Mouse (Mus musculus) macrophage (primary cell): Measurements from ENCODE around the gene Celf2. TPM values are rescaled to one million over a fixed set of nuclear protein-coding genes. Genes with fewer than 3 reads are reported as not detected.

Source experiments
- H3K27ac ChIP-seq: fragments of 350-480 bp; formaldehyde crosslinking; 2 replicates; pipeline ENCODE4 v1.9.0; 2021
- H3K36me3 ChIP-seq: fragments of 350-480 bp; formaldehyde crosslinking; 2 replicates; pipeline ENCODE4 v1.9.0; 2021; ENCODE audit errors: inconsistent target
- H3K4me3 ChIP-seq: fragments of 350-480 bp; formaldehyde crosslinking; 2 replicates; pipeline ENCODE4 v1.9.0; 2021; ENCODE audit errors: inconsistent target
- H3K79me2 ChIP-seq: fragments of 350-480 bp; formaldehyde crosslinking; 2 replicates; pipeline ENCODE4 v1.9.0; 2021; ENCODE audit errors: inconsistent target
- WGBS: methylation state at CpG from one replicate; pipeline ENCODE4 v1.1.7; 2026; ENCODE audit warnings: inconsistent platforms; ENCODE audit not compliant: missing documents; 5-methylcytosine and 5-hydroxymethylcytosine counted together
- polyA plus RNA-seq: library from polyadenylated mRNA; stranded (reverse); fragments of 250-400 nt; gene quantifications from 3 replicates; pipeline ENCODE4 v1.2.4, GENCODE M21; 2018; ENCODE audit warnings: inconsistent platforms

Celf2 gene
- polyA plus RNA-seq, 1 experiment from 2014 or later = 142 TPM

DNA sequence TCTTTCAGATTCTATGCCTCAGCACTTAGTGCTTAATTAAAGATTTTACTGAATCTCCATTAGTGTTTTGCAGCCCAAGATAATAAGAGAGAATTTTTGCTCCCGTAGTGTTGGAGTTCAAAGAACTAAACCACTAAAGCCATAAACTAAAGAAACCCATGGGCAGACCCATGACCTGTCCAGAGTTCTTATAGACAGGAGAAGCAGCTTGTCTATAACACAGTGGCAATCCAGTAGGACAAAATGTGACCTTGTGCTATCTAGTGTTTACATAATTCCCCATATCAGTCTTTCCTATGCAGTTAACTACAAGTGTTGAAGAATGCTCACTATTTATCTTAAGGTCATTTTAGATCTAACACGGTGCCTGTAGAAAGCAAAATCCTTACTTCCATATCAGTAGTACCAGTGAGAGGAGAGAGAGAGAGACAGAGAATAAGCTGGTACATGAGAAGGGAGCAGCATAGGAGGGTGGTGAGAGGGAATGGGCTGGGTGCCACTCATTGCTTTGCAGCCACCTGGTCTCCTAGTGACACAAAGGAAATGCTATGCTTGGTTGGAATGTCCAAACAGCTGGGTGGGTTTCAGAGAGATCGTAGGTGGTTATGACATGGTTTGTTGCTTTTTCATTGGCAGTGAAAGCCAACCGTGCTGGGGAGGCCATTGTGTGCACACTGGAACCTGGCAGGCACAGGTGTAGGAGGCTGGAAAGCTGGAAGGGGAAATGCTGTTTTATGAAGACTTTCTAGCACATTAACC lies 162.5 kb downstream of the Celf2 start:
- no peak overlapping the region for H3K27ac ChIP-seq
- H3K4me3 ChIP-seq = no peak overlapping the region
- H3K79me2 ChIP-seq = no peaks in the 10 kb centered on the region
- no peaks in the 10 kb centered on the region for H3K36me3 ChIP-seq
- 89% methylated on average over 4 of the region's 4 CpGs for WGBS

DNA sequence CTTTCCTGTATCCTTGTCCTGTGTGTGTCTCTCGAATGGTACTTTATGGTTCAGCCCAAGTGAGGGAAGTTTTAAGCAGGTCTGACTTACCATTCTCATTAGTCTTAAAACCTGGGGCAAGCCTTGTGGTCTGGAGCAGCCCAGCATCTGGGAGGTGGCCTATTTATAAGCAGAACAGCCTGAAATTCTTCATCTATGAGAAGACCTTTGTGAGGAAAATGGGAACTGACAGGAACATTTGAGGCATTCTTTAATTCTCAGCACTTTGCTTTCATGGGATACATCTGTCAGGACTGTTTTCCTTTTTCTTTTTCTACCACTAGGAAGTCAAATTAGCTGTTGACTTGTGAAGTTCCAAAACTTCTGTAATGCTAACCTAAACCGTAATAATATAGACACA lies 164.4 kb downstream of the Celf2 start:
- 77% methylated on average over 2 of the region's 2 CpGs for WGBS
- Histone ChIP-seq H3K36me3 (no peaks in the 10 kb centered on the region), H3K79me2 (no peaks in the 10 kb centered on the region), H3K4me3 (no peak overlapping the region), H3K27ac (no peak overlapping the region)

DNA sequence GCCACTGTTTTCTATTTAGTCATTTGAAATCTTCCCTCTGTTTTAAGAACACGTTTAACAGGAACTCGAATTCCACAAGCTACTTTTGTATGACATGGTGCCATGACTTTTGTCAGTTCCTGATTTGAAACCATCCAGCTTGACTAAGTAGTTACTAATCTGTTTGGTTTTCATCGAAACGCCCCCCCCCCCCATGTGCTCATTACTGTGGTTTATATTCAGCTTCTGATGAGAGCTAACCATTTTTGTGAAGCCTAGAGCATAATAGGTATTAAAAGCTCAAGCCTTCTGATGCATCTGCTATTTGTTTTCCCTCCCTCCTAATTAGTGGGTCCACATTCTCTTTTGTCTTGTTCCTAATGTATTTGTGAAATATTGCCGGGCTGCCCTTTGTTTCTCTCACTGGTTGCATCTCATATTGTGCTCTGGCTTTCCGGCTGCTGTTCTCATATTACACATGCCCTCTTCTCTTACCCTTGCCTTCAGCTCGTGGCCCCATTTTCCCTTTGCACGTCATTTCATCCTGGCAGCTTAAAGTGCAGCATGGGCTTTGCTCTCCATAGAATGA lies 166.4 kb downstream of the Celf2 start:
- no peak overlapping the region for H3K27ac ChIP-seq
- H3K79me2 ChIP-seq = no peaks in the 10 kb centered on the region
- no peaks in the 10 kb centered on the region for H3K36me3 ChIP-seq
- H3K4me3 ChIP-seq = no peak overlapping the region
- 80% methylated on average over 8 of the region's 8 CpGs for WGBS

DNA sequence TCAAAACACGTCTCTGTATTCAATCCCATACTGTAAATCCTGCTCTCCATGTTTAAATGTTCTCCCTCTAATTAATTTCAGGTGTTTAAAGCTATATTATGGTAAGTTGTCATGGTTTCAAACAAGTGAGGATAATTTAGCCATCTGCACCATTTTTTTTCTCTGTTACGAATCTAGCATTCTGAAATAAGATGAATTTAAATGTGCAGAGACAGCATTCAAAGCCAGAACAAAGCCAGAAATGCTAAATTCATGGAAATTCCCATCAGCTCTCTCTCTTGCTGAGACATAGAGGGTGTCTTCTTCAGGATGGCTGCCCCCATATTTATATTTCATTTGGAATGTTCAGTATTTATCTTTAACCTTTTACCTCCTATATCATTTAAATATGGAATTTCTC lies 174.5 kb downstream of the Celf2 start:
- 91% methylated on average over 2 of the region's 2 CpGs for WGBS
- H3K79me2 ChIP-seq = no peaks in the 10 kb centered on the region
- no peaks in the 10 kb centered on the region for H3K36me3 ChIP-seq
- H3K27ac ChIP-seq = no peak overlapping the region
- no peak overlapping the region for H3K4me3 ChIP-seq

DNA sequence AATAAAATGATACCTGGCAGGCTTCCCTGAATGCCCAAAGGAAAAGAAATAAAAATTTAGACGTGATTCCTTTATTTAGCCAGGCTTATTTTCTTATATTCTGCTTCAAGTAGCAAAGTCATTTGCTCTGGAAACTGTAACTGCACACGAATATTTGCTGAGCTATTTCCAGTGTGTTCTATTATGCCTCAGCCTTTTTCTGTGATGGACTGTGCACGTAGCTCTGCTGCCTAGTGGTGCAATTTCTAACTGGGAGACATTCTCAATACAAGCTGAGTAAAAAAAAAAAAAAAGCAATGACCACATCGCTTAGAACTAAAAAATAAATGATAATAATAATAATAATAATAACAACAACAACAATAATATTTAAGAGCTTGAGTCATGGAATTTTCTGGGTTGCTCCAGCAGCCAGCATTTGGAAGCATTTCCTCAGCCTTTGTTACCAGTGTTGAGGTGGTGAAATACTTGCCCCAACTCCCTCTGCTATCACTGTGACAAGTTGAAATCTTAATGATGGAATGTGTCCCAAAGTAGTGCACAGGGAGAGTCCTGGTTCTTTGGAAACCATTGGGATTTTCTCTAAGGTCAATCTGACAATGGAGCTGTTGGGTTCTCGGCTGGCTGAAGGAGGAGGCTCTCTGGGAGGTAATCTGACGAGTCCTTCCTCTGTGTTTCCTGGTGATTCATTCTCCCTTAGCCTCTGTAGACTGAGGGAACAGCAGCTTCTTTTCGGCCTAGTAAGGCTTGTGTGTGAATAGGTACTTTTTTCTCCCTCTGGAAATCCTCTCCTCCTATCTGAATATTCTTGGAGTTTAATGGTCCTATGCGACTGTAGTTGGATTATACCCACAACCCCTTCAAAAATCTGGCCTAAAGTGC lies 181.1 kb downstream of the Celf2 start:
- Histone ChIP-seq H3K36me3 (no peaks in the 10 kb centered on the region), H3K27ac (no peak overlapping the region), H3K79me2 (no peaks in the 10 kb centered on the region), H3K4me3 (no peak overlapping the region)
- 82% methylated on average over 7 of the region's 8 CpGs for WGBS

GRCm38 (mm10) chr2:7319760-7320159 lies 189.6 kb downstream of the Celf2 start:
- WGBS = 75% methylated on average over 3 of the region's 3 CpGs
- no peak overlapping the region for H3K4me3 ChIP-seq
- no peaks in the 10 kb centered on the region for H3K36me3 ChIP-seq

GRCm38 (mm10) chr2:7311776-7312175 lies 197.6 kb downstream of the Celf2 start:
- Histone ChIP-seq H3K4me3 (no peak overlapping the region), H3K36me3 (no peaks in the 10 kb centered on the region), H3K79me2 (no peaks in the 10 kb centered on the region), H3K27ac (no peak overlapping the region)
- WGBS = 85% methylated on average over 3 of the region's 3 CpGs

More at GRCm38 (mm10) chr2:7319760-7320159, 189.6 kb downstream of the Celf2 start:
- no peaks in the 10 kb centered on the region for H3K79me2 ChIP-seq
- H3K27ac ChIP-seq = no peak overlapping the region

DNA sequence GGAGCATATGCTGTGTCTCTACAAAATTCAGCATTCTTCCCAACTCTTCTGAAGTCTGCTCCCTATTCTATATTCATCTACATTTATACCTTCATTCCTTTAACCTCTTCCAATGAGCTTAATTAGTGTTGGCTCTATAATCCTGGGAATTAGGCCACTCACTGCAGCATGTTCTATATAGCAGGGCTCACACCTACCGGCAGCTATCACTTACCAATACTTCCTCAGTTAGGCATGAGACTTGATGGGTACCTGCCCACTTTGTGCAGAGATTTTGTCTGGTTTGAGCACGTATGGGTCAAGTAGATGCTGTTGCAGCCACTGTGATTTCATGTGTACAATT lies 198.6 kb downstream of the Celf2 start:
- no peak overlapping the region for H3K4me3 ChIP-seq
- no peaks in the 10 kb centered on the region for H3K36me3 ChIP-seq
- H3K79me2 ChIP-seq = no peaks in the 10 kb centered on the region
- no peak overlapping the region for H3K27ac ChIP-seq
- 88% methylated on average over 2 of the region's 2 CpGs for WGBS

DNA sequence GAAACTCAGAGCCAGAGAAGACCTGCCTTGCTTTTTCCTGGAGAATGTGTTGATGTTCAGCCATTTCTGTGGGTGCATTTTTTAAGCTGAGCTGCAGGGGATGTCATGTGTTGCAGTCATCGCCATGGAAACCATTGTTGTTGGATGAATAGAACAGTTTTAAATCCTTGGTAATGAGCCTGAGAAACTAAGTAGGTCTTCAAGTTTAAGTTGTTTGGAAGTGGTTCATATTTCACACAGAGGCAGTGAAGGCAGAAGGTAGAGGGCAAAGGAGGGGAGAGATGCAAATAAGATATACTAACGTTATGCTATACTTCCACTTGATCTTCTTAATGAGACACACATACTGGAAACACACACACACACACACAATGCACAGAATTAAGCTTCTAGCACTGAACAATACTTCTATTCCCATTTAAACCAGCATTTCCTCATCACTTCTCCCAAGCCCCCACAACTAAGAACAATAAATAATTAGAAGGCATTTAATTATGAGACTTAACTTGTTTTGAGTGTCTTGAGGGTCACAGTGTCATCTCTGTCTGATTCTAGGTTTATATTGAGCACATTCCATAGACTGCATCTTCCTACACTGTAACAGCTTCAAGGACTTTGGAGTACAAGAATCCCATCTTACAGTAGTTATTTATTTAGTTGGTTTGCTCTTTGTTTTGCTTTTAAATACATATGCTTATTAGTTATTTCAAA lies 199.1 kb downstream of the Celf2 start:
- H3K36me3 ChIP-seq = no peaks in the 10 kb centered on the region
- 63% methylated on average over 2 of the region's 2 CpGs for WGBS
- no peak overlapping the region for H3K4me3 ChIP-seq
- H3K27ac ChIP-seq = no peak overlapping the region
- no peaks in the 10 kb centered on the region for H3K79me2 ChIP-seq

- Histone ChIP-seq H3K27ac (no peak overlapping the region), H3K79me2 (no peaks in the 10 kb centered on the region), H3K4me3 (no peak overlapping the region), H3K36me3 (no peaks in the 10 kb centered on the region)
- 83% methylated on average over 1 of the region's 1 CpGs for WGBS
These were observed 200.0 kb downstream of the Celf2 start for GRCm38 (mm10) chr2:7309324-7309723.

GRCm38 (mm10) chr2:7308731-7309130 lies 200.6 kb downstream of the Celf2 start:
- H3K4me3 ChIP-seq = no peak overlapping the region
- H3K36me3 ChIP-seq = no peaks in the 10 kb centered on the region
- no peaks in the 10 kb centered on the region for H3K79me2 ChIP-seq
- H3K27ac ChIP-seq = no peak overlapping the region
- WGBS = 64% methylated on average over 1 of the region's 1 CpGs

DNA sequence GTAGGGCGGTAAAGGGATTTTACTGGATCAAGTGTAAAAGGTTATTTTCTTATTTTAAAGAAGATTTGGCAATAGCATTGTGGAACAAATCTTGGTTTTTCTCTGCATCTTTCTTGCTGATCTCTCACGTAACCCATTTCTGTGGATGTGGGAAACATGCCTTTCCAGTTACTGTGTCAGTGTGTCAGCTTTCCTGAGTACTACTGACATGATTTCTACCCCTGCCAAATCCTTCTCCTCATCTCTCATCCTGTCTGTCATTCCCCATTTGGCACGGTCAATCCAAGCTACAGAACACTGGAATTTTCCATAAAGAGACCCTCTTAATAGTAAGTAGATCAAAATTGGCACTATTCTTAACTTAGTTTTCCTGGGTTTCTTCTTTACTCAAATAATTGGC lies 221.9 kb downstream of the Celf2 start:
- Histone ChIP-seq H3K27ac (no peak overlapping the region), H3K4me3 (no peak overlapping the region), H3K36me3 (no peaks in the 10 kb centered on the region), H3K79me2 (no peaks in the 10 kb centered on the region)
- 93% methylated on average over 3 of the region's 3 CpGs for WGBS

DNA sequence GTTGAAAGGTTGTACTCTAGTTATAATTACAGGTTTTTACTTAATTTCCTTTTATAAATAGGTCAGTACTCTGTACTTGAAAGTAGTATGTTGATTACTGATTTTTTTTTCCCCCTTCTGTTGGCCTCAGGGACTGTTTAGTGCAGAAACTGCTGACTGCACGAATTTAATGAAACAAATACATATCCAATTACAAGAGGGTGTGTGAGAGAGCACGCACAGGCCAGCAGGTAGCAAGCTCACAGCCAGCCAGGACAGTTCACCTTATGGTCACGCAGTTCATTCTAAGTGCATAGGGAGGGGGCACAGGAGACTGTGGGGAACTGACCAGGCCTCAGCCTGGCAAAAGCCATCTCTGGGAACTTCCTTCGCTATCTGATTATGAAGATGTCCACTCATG lies 236.1 kb downstream of the Celf2 start:
- H3K27ac ChIP-seq = no peak overlapping the region
- no peaks in the 10 kb centered on the region for H3K79me2 ChIP-seq
- H3K4me3 ChIP-seq = no peak overlapping the region
- 88% methylated on average over 4 of the region's 4 CpGs for WGBS
- H3K36me3 ChIP-seq = no peaks in the 10 kb centered on the region

DNA sequence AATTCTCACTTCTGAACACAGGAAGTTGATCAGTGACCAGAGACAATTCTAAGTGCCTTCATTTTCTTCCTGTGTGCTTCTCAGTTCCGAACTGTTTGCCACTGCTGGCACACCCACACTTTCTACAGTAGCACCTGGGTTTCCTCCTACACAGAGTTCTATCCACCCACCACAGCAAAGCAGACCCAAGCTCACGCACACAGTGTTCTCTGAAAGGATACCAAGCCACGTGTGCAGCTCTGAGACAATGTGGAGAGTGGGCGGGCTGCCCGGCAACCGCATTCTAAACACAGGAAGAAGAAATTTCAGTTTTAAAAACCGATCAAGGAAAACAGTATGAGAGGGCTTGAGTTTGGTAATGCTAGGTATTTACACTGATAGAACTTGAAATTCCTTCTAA lies 239.3 kb downstream of the Celf2 start:
- H3K27ac ChIP-seq = no peak overlapping the region
- H3K36me3 ChIP-seq = no peaks in the 10 kb centered on the region
- WGBS = 49% methylated on average over 7 of the region's 7 CpGs

More for the DNA sequence above, 239.3 kb downstream of the Celf2 start:
- H3K4me3 ChIP-seq = no peak overlapping the region
- no peaks in the 10 kb centered on the region for H3K79me2 ChIP-seq
